Mouse (Mus musculus) stomach, embryonic 15.5 days (tissue): ENCODE results near the gene Ttc38. TPM values are rescaled to one million over a fixed set of nuclear protein-coding genes. Genes with fewer than 3 reads are reported as not detected.

ENCODE experiments used
- ATAC-seq: fragments of 200-750 bp; cut with Nextera tagmentation; 2 replicates; pipeline ENCODE4 v1.8.0; 2017; ENCODE audit warnings: low read depth, moderate number of reproducible peaks, moderate TSS enrichment; ENCODE audit not compliant: insufficient read depth, low FRiP score
- H3K27ac ChIP-seq: fragments of 300-500 bp; sonication (generic); 2 replicates; pipeline ENCODE4 v1.5.1; 2015; ENCODE audit warnings: mild to moderate bottlenecking, inconsistent platforms
- H3K27me3 ChIP-seq: fragments of 300-500 bp; sonication (generic); replicated peaks from 2 replicates; pipeline ENCODE4 v1.6.1; 2015; ENCODE audit warnings: inconsistent platforms
- H3K36me3 ChIP-seq: fragments of 300-500 bp; sonication (generic); 2 replicates; pipeline ENCODE4 v1.6.1; 2015; ENCODE audit warnings: inconsistent platforms
- H3K4me1 ChIP-seq: fragments of 300-500 bp; sonication (generic); 2 replicates; pipeline ENCODE4 v1.6.1; 2015; ENCODE audit warnings: inconsistent platforms
- H3K4me2 ChIP-seq: fragments of 300-500 bp; sonication (generic); 2 replicates; pipeline ENCODE4 v1.6.1; 2015; ENCODE audit warnings: mild to moderate bottlenecking, inconsistent platforms
- H3K4me3 ChIP-seq: fragments of 300-500 bp; sonication (generic); replicated peaks from 2 replicates; pipeline ENCODE4 v1.5.1; 2015; ENCODE audit warnings: inconsistent platforms
- H3K9ac ChIP-seq: fragments of 300-500 bp; sonication (generic); 2 replicates; pipeline ENCODE4 v1.6.1; 2015; ENCODE audit warnings: inconsistent platforms
- H3K9me3 ChIP-seq: fragments of 300-500 bp; sonication (generic); 2 replicates; pipeline ENCODE4 v1.6.1; 2016; ENCODE audit warnings: inconsistent platforms
- WGBS: fragments of 180-500 bp; shearing (Covaris S2); methylation state at CpG from one replicate; pipeline ENCODE4 v1.1.7; 2015; 5-methylcytosine and 5-hydroxymethylcytosine counted together
- polyA plus RNA-seq: library from polyadenylated mRNA; unstranded; fragments of >200 nt; fragmentation: Nextera tagmentation; extraction: Ambion mirVana; gene quantifications from 2 replicates; pipeline ENCODE4 v1.2.1, GENCODE M21; 2015

Ttc38 gene
- polyA plus RNA-seq, 1 experiment from 2014 or later: 8.3 TPM

DNA sequence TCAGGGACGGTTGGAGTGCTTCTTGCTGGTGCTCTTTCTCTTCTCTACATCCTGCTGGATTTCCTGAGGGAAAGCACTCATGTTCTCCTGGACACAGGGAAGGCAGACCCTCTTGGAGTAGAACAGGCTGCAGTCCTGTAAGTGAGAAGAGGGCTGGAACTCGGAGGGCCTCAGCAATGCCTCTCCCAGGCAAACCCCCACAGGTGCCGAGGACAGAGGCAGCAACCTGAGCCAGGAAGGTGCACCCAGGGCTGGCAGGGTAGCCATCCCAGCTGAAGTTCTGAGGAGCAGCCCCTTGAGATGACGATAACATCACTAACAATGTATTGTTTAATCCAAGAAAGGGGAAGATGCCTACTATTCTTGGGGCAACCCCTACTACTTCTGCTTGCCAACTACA is 24.7 kb upstream of the Ttc38 start:
- no peaks in the 10 kb centered on the region for H3K27me3 ChIP-seq
- no peak overlapping the region for H3K4me3 ChIP-seq
- H3K4me1 ChIP-seq: peaks cover 9% of the 10 kb centered on the region
- WGBS: 82% methylated on average over 4 of the region's 4 CpGs
- H3K9me3 ChIP-seq: no peaks in the 10 kb centered on the region
- no peak overlapping the region for H3K4me2 ChIP-seq
- no peak overlapping the region for H3K27ac ChIP-seq
- H3K36me3 ChIP-seq: no peaks in the 10 kb centered on the region
- no peak for ATAC-seq
- H3K9ac ChIP-seq: no peak overlapping the region

- H3K27ac ChIP-seq: no peak overlapping the region
- no peaks in the 10 kb centered on the region for H3K9me3 ChIP-seq
- no peaks in the 10 kb centered on the region for H3K27me3 ChIP-seq
- ATAC-seq: no peak
- H3K4me1 ChIP-seq: peaks cover 9% of the 10 kb centered on the region
- 79% methylated on average over 6 of the region's 6 CpGs for WGBS
- no peak overlapping the region for H3K9ac ChIP-seq
- H3K36me3 ChIP-seq: no peaks in the 10 kb centered on the region
- no peak overlapping the region for H3K4me2 ChIP-seq
- no peak overlapping the region for H3K4me3 ChIP-seq
These were observed 24.1 kb upstream of the Ttc38 start for GRCm38 (mm10) chr15:85808031-85808430.

DNA sequence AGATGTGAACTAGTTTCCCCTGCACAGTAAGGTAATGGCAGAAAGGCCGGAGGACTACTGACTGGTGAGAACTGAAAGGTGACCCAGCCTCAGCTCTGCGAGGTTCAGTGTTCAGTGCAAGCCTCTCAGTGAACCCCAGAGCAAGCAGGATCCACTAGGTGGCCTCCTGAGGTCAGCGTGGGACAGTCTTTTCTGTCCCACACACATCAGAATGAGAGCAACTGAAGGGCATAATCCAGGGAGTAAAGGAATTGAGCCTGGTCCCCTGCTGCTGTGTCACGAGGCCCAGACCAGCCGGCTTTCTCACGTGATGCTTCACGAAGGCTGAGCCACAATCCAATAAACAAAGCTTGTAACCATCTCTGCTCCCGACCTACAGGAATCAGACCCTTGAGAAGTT is 23.7 kb upstream of the Ttc38 start:
- Histone ChIP-seq H3K27me3 (no peaks in the 10 kb centered on the region), H3K27ac (no peak overlapping the region), H3K4me2 (no peak overlapping the region), H3K9ac (no peak overlapping the region), H3K4me3 (no peak overlapping the region), H3K36me3 (no peaks in the 10 kb centered on the region), H3K9me3 (no peaks in the 10 kb centered on the region), H3K4me1 (peaks cover 9% of the 10 kb centered on the region)
- ATAC-seq: no peak
- WGBS: 65% methylated on average over 8 of the region's 8 CpGs

DNA sequence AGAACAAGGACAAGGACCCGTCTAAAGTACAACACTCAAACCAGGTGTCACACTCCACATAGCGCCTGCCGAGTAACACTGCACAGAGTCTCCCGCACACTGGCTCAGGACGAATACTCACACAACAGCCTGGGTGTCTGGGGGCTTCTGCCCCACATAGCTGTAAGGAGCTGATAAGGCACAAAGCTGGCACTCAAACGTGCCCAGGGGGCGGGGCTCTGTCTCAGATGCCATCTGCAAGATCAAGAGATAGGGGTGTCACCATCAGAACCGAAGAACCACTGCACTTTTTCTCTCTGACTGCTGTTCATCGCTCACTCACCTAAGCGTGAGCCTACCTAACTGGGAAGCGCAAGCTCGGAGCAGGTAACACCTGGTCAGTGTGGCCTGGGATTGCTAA is 23.0 kb upstream of the Ttc38 start:
- no peak for ATAC-seq
- Histone ChIP-seq H3K9ac (no peak overlapping the region), H3K9me3 (no peaks in the 10 kb centered on the region), H3K27me3 (no peaks in the 10 kb centered on the region), H3K27ac (no peak overlapping the region), H3K36me3 (no peaks in the 10 kb centered on the region), H3K4me2 (no peak overlapping the region), H3K4me3 (no peak overlapping the region), H3K4me1 (peaks cover 9% of the 10 kb centered on the region)
- WGBS: 87% methylated on average over 12 of the region's 12 CpGs

GRCm38 (mm10) chr15:85810462-85810805 is 21.7 kb upstream of the Ttc38 start:
- H3K9me3 ChIP-seq: no peaks in the 10 kb centered on the region
- H3K36me3 ChIP-seq: no peaks in the 10 kb centered on the region
- 74% methylated on average over 5 of the region's 5 CpGs for WGBS
- H3K4me3 ChIP-seq: peak overlapping the region; percentile 65
- no peak for ATAC-seq
- no peaks in the 10 kb centered on the region for H3K27me3 ChIP-seq
- peak overlapping the region; percentile 89; the same call in 1 of the 2 replicates for H3K27ac ChIP-seq
- peaks cover 9% of the 10 kb centered on the region for H3K4me1 ChIP-seq
- H3K4me2 ChIP-seq: peak overlapping the region; percentile 69
- peak overlapping the region; percentile 67; the same call in 1 of the 2 replicates for H3K9ac ChIP-seq

DNA sequence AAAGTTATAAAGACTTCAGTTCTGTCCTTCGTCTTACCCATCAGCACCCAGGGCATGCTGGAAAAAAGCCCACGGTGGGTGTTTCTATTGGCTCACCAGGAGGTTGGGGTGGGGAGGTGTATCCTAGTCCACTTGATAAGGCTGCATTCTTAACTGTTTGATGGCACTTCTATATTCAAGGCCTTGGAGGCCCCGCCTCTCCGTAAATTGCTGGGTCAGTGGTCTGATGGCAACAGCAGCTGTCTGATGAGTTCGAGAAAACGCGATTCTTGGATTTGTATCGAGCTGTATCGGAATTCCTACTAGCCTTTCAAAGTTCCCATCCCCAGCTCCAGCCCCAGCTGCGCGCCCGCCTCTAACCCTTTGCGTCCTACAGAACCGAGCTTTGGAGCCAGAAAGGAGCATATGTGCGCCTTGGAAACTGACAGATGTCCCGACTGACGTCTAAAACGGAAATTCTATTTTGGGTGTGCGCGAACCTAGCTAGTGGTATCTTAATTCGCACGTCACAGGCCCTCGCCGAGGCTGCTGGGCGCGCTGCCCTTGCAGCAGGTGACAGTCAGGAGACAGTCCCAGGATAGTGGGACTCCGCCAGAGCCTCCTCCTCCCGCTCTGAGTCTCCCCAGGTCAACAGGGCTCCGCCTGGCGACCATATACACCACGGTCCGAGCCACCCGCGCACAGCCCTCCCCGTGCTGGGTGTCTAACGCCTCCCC is 21.1 kb upstream of the Ttc38 start:
- Histone ChIP-seq H3K36me3 (no peaks in the 10 kb centered on the region), H3K9ac (peak overlapping the region; percentile 67), H3K27ac (peak overlapping the region; percentile 89), H3K27me3 (no peaks in the 10 kb centered on the region), H3K4me2 (peak overlapping the region; percentile 69), H3K4me3 (peak overlapping the region; percentile 65), H3K4me1 (peaks cover 9% of the 10 kb centered on the region), H3K9me3 (no peaks in the 10 kb centered on the region)
- WGBS: 2% methylated on average over 36 of the region's 36 CpGs
- ATAC-seq: peak; percentile 83

DNA sequence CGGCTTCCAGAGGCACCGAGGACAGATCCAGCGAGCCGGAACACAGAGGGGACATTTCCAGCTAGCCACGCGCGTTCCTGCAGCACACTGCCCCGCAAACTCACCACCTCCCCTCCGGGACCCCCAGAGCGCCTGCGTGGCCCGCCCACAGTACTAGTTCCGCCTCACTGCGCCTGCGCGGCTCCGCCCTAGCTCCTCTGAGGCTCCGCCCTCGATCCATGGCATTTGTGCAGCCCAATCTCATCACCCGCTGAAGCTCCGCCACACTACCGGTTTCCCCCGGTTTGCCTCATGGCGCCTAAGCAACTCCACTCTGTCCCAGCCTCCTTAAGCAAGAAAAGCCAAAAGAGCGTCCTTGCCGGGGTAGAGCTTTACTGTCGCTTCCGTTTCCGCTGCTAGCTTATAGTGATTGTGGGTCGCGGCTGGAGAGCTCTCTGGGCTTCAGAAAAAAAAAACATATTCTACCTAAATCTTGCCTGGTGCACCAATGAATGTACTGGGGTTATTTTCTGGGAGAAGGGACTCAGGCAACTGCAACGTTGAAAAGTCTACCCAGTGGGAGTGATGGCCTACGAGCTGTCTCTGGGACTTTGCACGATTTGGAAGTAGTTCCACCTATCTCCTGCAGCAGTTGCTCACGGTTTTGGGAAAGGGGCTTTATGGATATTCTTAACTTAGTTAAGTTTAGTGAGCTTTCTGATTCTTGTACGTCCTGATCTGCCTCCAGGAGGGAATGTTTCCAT is 20.4 kb upstream of the Ttc38 start, which contains the start of gene Cdpf1:
Cdpf1 (minus strand) TSS at position 163 of the 743 bp plus-strand sequence.
- Histone ChIP-seq H3K27ac (peak within 1 kb of the TSS; percentile 89), H3K27me3 (no peaks in the 10 kb centered on the region), H3K9ac (peak within 1 kb of the TSS; percentile 71), H3K4me3 (peak within 1 kb of the TSS; percentile 65), H3K4me2 (peak within 1 kb of the TSS; percentile 69), H3K36me3 (no peaks in the 10 kb centered on the region), H3K4me1 (peaks cover 9% of the 10 kb centered on the region), H3K9me3 (no peaks in the 10 kb centered on the region)
- ATAC-seq: peak; percentile 94
- 3% methylated on average over 36 of the region's 36 CpGs for WGBS

- ATAC-seq: no peak
- no peak overlapping the region for H3K4me3 ChIP-seq
- 49% methylated on average over 10 of the region's 10 CpGs for WGBS
These were observed 18.7 kb upstream of the Ttc38 start for GRCm38 (mm10) chr15:85813428-85813827.

DNA sequence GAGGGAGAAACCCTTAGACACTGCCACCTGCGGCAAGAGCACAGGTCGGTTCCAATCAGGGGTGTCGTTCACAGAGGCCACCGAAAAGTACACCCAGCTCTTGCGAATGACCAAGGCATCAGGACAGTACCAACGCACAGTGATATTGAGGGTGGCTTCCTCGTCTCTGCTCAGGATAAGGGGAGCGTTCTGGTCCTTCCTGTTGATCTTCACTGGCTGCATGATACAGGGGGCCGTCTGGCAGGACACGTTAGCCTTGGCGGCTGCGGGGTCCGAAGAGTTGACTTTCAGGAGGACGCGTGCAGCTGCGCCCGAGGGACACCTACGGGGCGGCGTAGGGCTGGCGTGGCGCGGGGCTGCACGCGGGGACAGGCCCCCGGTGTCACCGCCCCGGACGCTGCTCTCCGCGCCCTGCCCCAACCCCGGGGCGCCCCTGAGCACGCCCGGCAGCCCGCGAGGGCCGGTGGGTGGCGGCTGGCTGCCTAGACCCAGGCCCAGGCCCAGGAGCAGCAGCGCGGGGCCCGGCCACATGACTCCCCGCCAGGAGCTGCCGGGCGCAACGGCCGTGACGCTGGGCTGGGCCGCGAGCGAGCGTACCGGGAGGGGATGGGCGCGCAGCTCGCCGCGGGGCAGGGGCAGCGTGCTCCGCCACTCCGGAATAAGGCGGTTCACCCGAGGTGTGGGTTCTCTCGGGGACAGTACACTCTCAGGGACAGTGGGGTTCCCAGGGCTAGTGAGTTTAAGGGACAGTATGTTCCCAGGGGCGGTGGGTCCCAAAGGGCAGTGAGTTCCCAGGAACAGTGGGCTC is 10.7 kb upstream of the Ttc38 start, which contains the start of gene Pkdrej:
Pkdrej (minus strand) TSS at position 532 of the 808 bp plus-strand sequence.
- Histone ChIP-seq H3K4me3 (peak within 1 kb of the TSS; percentile 50), H3K27ac (no peak within 1 kb of the TSS), H3K4me1 (0 out of 2 replicates have a peak, but pooled peaks cover 6% of the 10 kb centered on the region), H3K9ac (peak within 1 kb of the TSS; percentile 45; the same call in 1 of the 2 replicates), H3K9me3 (no peaks in the 10 kb centered on the region), H3K4me2 (peak within 1 kb of the TSS; percentile 96), H3K36me3 (no peaks in the 10 kb centered on the region), H3K27me3 (0 out of 2 replicates have a peak, but pooled peaks cover 3% of the 10 kb centered on the region)
- WGBS: 1% methylated on average over 65 of the region's 65 CpGs
- ATAC-seq: peak; percentile 78; the same call in 1 of the 2 replicates

More at GRCm38 (mm10) chr15:85813428-85813827, 18.7 kb upstream of the Ttc38 start:
- Histone ChIP-seq H3K4me2 (no peak overlapping the region), H3K27ac (no peak overlapping the region), H3K27me3 (no peaks in the 10 kb centered on the region), H3K36me3 (no peaks in the 10 kb centered on the region), H3K9me3 (no peaks in the 10 kb centered on the region), H3K9ac (no peak overlapping the region), H3K4me1 (peaks cover 9% of the 10 kb centered on the region)

DNA sequence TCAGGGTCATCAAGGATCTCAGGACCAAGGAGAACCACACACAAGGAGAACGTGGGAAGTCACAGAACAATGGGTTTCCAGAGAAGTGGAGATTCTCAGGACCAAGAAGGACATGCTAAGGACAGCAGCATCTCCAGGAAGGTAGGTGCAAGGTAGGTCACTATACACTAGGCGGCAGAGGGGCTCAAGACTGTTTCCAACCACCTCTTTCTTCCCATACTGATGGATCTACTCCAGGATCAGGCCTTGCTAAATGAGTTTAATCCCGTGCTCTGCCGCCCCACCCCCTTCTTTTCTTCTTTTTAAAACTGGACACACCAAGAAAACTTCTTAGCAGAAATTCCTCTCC is 10.1 kb upstream of the Ttc38 start:
- peak overlapping the region; percentile 96 for H3K4me2 ChIP-seq
- H3K4me3 ChIP-seq: peak overlapping the region; percentile 50
- H3K9ac ChIP-seq: no peak overlapping the region
- no peaks in the 10 kb centered on the region for H3K9me3 ChIP-seq
- H3K36me3 ChIP-seq: no peaks in the 10 kb centered on the region
- WGBS: 19% methylated on average over 4 of the region's 4 CpGs
- 0 out of 2 replicates have a peak, but pooled peaks cover 3% of the 10 kb centered on the region for H3K27me3 ChIP-seq
- ATAC-seq: peak; percentile 44; the same call in 1 of the 2 replicates
- no peak overlapping the region for H3K27ac ChIP-seq
- H3K4me1 ChIP-seq: 0 out of 2 replicates have a peak, but pooled peaks cover 6% of the 10 kb centered on the region

DNA sequence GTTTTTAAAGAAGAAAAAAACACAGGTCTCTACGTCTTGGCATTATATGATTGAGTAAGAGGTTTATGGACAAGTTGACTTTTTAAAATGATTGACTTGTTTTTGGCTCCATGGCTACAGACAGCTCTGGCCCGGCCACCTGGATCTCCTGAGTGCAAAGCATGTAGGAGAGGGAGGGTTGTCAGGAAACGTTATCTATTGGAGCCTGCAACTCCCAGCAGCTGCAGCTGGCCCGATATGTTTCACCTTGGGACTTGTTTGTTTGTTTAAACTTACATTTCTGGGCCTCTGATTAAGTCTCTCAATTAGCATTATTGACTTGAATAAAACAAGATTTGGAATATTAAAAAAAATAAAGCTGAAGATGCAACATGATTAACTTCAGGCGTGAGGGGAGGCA is 5.4 kb upstream of the Ttc38 start:
- H3K36me3 ChIP-seq: no peaks in the 10 kb centered on the region
- no peak overlapping the region for H3K27ac ChIP-seq
- H3K4me1 ChIP-seq: 0 out of 2 replicates have a peak, but pooled peaks cover 3% of the 10 kb centered on the region
- H3K4me2 ChIP-seq: no peak overlapping the region
- no peak overlapping the region for H3K9ac ChIP-seq
- no peak for ATAC-seq
- H3K4me3 ChIP-seq: no peak overlapping the region
- H3K9me3 ChIP-seq: no peaks in the 10 kb centered on the region
- WGBS: 39% methylated on average over 5 of the region's 5 CpGs
- H3K27me3 ChIP-seq: no peaks in the 10 kb centered on the region
